Mouse (Mus musculus): Measurements from ENCODE around the gene Fut11. TPM values are rescaled to one million over a fixed set of nuclear protein-coding genes. Genes with fewer than 3 reads are reported as not detected.

Fut11 gene
- total and polyA plus RNA-seq, 3 experiments: 0.69 to 1.8 TPM; not detected in 1

- H3K27ac ChIP-seq (ENCODE audit: control insufficient read depth, low read depth, low read length): no peak overlapping the region
- DNase-seq (ENCODE audit: low read depth, low spot score): no peak
- no peak overlapping the region for H3K4me3 ChIP-seq (ENCODE audit: control insufficient read depth in 1 of 2, insufficient read depth in 1 of 2, low read depth in 2 of 2, low read length in 2 of 2)
- H3K4me1 ChIP-seq (ENCODE audit: control insufficient read depth in 1 of 2, insufficient read depth in 2 of 2, low read length in 2 of 2): peaks cover 21 to 36% of the 10 kb centered on the region in 2 experiments
- no peaks in the 10 kb centered on the region for H3K27me3 ChIP-seq (ENCODE audit: control insufficient read depth in 1 of 2, insufficient read depth in 2 of 2, low read length in 2 of 2)
- TF ChIP-seq TBP (IDR thresholded peaks at IDR 0.05; ENCODE audit: low read depth, low read length) (no peak), E2F4 (IDR thresholded peaks at IDR 0.05; ENCODE audit: borderline replicate concordance, low read depth, low read length) (no peak), USF1 (IDR thresholded peaks at IDR 0.05; ENCODE audit: low read depth, low read length) (no peak), TAL1 (IDR thresholded peaks at IDR 0.05; ENCODE audit: low read length) (no peak), ZC3H11A (IDR thresholded peaks at IDR 0.05; ENCODE audit: low read depth, low read length) (no peak), ZMIZ1 (IDR thresholded peaks at IDR 0.05; ENCODE audit: low read depth, low read length) (no peak), POLR2AphosphoS2 (IDR thresholded peaks at IDR 0.05; ENCODE audit: low read length) (no peak), ETS1 (IDR thresholded peaks at IDR 0.05; ENCODE audit: low read depth, low read length) (no peak), USF2 (IDR thresholded peaks at IDR 0.05; ENCODE audit: borderline replicate concordance in 1 of 2, insufficient read depth in 1 of 2, low read depth in 1 of 2, low read length in 2 of 2) (no peak), EP300 (IDR thresholded peaks at IDR 0.05; ENCODE audit: low read depth in 1 of 2, low read length in 2 of 2) (no peak), SMC3 (IDR thresholded peaks at IDR 0.05; ENCODE audit: low read depth, low read length) (no peak), SIN3A (IDR thresholded peaks at IDR 0.05; ENCODE audit: low read length) (no peak), BHLHE40 (IDR thresholded peaks at IDR 0.05; ENCODE audit: borderline replicate concordance, low read depth, low read length) (no peak)
- H3K9me3 ChIP-seq (replicated peaks; ENCODE audit: insufficient read depth, low read length): no peaks in the 10 kb centered on the region
- peaks cover 10% of the 10 kb centered on the region for H3K79me2 ChIP-seq (ENCODE audit: control insufficient read depth, insufficient read depth, low read length, poor library complexity)
- H3K9ac ChIP-seq (ENCODE audit: control insufficient read depth, low read depth, low read length, poor library complexity, severe bottlenecking): no peak overlapping the region
- H3K36me3 ChIP-seq (ENCODE audit: control insufficient read depth in 1 of 2, insufficient read depth in 2 of 2, low read length in 2 of 2): peaks cover 9 to 29% of the 10 kb centered on the region in 2 experiments
Measured at GRCm38 (mm10) chr14:20735892-20736390, 41.2 kb downstream of the Fut11 start.

- peaks cover 6 to 15% of the 10 kb centered on the region in 2 experiments for H3K36me3 ChIP-seq (ENCODE audit: control insufficient read depth in 1 of 2, insufficient read depth in 2 of 2, low read length in 2 of 2)
- H3K4me1 ChIP-seq (ENCODE audit: control insufficient read depth in 1 of 2, insufficient read depth in 2 of 2, low read length in 2 of 2): peaks cover 10 to 22% of the 10 kb centered on the region in 2 experiments
- H3K27me3 ChIP-seq (ENCODE audit: control insufficient read depth in 1 of 2, insufficient read depth in 2 of 2, low read length in 2 of 2): no peaks in the 10 kb centered on the region
- H3K9ac ChIP-seq (ENCODE audit: control insufficient read depth, low read depth, low read length, poor library complexity, severe bottlenecking): no peak overlapping the region
- TF ChIP-seq MAX (IDR thresholded peaks at IDR 0.05; ENCODE audit: low read length): 0 out of 2 replicates have a peak, but pooled peaks have one; percentile 32
- peak; percentile 47 to 64 (median 52) for TF ChIP-seq CTCF (IDR thresholded peaks at IDR 0.05 in 2 of 3, conservative IDR thresholded peaks at IDR 0.05 in 1 of 3; ENCODE audit: control insufficient read depth in 1 of 3, insufficient read depth in 1 of 3, low read depth in 2 of 3, low read length in 3 of 3, poor library complexity in 1 of 3, severe bottlenecking in 1 of 3)
- peak; percentile 12; the same call in 1 of the 2 replicates for TF ChIP-seq ZC3H11A (IDR thresholded peaks at IDR 0.05; ENCODE audit: low read depth, low read length)
- TF ChIP-seq MAZ (IDR thresholded peaks at IDR 0.05; ENCODE audit: low read depth, low read length): no peak
- TF ChIP-seq SMC3 (IDR thresholded peaks at IDR 0.05; ENCODE audit: low read depth, low read length): peak; percentile 45
- TF ChIP-seq RAD21 (IDR thresholded peaks at IDR 0.05; ENCODE audit: low read depth, low read length): peak; percentile 22
- no peak overlapping the region for H3K4me3 ChIP-seq (ENCODE audit: control insufficient read depth in 1 of 2, insufficient read depth in 1 of 2, low read depth in 2 of 2, low read length in 2 of 2)
- H3K27ac ChIP-seq (ENCODE audit: control insufficient read depth, low read depth, low read length): no peak overlapping the region
- peaks cover 9% of the 10 kb centered on the region for H3K79me2 ChIP-seq (ENCODE audit: control insufficient read depth, insufficient read depth, low read length, poor library complexity)
- H3K9me3 ChIP-seq (replicated peaks; ENCODE audit: insufficient read depth, low read length): no peaks in the 10 kb centered on the region
- peak; percentile 54 for DNase-seq (ENCODE audit: low read depth, low spot score)
Measured at GRCm38 (mm10) chr14:20737306-20737705, 42.5 kb downstream of the Fut11 start.

Data from MEL (cell line).